Mouse (Mus musculus): Measurements from ENCODE around the gene Cenpm. TPM values are rescaled to one million over a fixed set of nuclear protein-coding genes. Genes with fewer than 3 reads are reported as not detected.

The Cenpm gene
- total and polyA plus RNA-seq, 3 experiments, result 0.93 to 11.0 (median 1.9) TPM

- no peak for DNase-seq
These were observed 51.9 kb downstream of the Cenpm start for GRCm38 (mm10) chr15:82192617-82193016.

- DNase-seq, result peak; percentile 28
These were observed 55.9 kb downstream of the Cenpm start for GRCm38 (mm10) chr15:82188481-82189240.

- no peak for DNase-seq
These were observed 56.6 kb downstream of the Cenpm start for GRCm38 (mm10) chr15:82187924-82188323.

GRCm38 (mm10) chr15:82187401-82187800 lies 57.1 kb downstream of the Cenpm start:
- no peak for DNase-seq

GRCm38 (mm10) chr15:82186931-82187330 lies 57.6 kb downstream of the Cenpm start:
- DNase-seq, result no peak

- no peak for DNase-seq
These were observed 58.4 kb downstream of the Cenpm start for GRCm38 (mm10) chr15:82186131-82186530.

GRCm38 (mm10) chr15:82185062-82185783 lies 59.3 kb downstream of the Cenpm start:
- DNase-seq, result no peak

GRCm38 (mm10) chr15:82184656-82185055 lies 59.9 kb downstream of the Cenpm start:
- no peak for DNase-seq

- DNase-seq, result no peak
These were observed 60.4 kb downstream of the Cenpm start for GRCm38 (mm10) chr15:82184183-82184582.

Small RNAs within 50 kb of the gene (microRNA-seq; reads per million reads assigned to microRNA genes)
- gene Mir33, result 21.3 to 31.8 reads per million in 2 experiments

Other genes with a start within 250 kb of the Cenpm start
- gene Desi1, start 210.9 kb downstream of the Cenpm start, total RNA-seq (2021), result 100 to 1,000 TPM in 1 of 2 experiments, 10 to 100 TPM in 1; 56.0 to 149 TPM
- gene Desi1, start 210.9 kb downstream of the Cenpm start, polyA plus RNA-seq (2012; rRNA removed), result 100.0 and 101 TPM in 2 replicates
- 10 to 100 TPM; 84.9 to 91.7 TPM for gene Snu13, start 197.2 kb downstream of the Cenpm start, total RNA-seq (2021)
- gene Snu13, start 197.2 kb downstream of the Cenpm start, polyA plus RNA-seq (2012; rRNA removed), result 61.5 and 68.6 TPM in 2 replicates
- not detected for gene 4930407I10Rik, start 185.6 kb downstream of the Cenpm start, total RNA-seq (2021)
- gene 4930407I10Rik, start 185.6 kb downstream of the Cenpm start, polyA plus RNA-seq (2012; rRNA removed), result not detected in 2 replicates
- gene Mei1, start 174.8 kb downstream of the Cenpm start, total RNA-seq (2021), result 1 to 10 TPM in 1 of 2 experiments, under 1 TPM in 1; 0.35 to 3.2 TPM
- not detected in 2 replicates for gene Mei1, start 174.8 kb downstream of the Cenpm start, polyA plus RNA-seq (2012; rRNA removed)
- gene Ccdc134, start 116.8 kb downstream of the Cenpm start, total RNA-seq (2021), result 1 to 10 TPM; 6.2 to 8.5 TPM
- gene Ccdc134, start 116.8 kb downstream of the Cenpm start, polyA plus RNA-seq (2012; rRNA removed), result 20.7 and 26.5 TPM in 2 replicates
- gene Srebf2, start 97.6 kb downstream of the Cenpm start, total RNA-seq (2021), result 100 to 1,000 TPM in 1 of 2 experiments, 10 to 100 TPM in 1; 93.2 to 101 TPM
- gene Srebf2, start 97.6 kb downstream of the Cenpm start, polyA plus RNA-seq (2012; rRNA removed), result 232 and 261 TPM in 2 replicates
- under 1 TPM in 1 of 2 experiments, not detected in 1; 0.69 TPM for gene Shisa8, start 31.9 kb downstream of the Cenpm start, total RNA-seq (2021)
- gene Shisa8, start 31.9 kb downstream of the Cenpm start, polyA plus RNA-seq (2012; rRNA removed), result 1.3 and 2.5 TPM in 2 replicates
- not detected for gene Tnfrsf13c, start 20.4 kb downstream of the Cenpm start, total RNA-seq (2021)
- 0.08 and 0.15 TPM in 2 replicates for gene Tnfrsf13c, start 20.4 kb downstream of the Cenpm start, polyA plus RNA-seq (2012; rRNA removed)
- under 1 TPM; 0.31 to 0.32 TPM for gene 1500009C09Rik, start 7.6 kb upstream of the Cenpm start, total RNA-seq (2021)
- 0.23 and 0.26 TPM in 2 replicates for gene 1500009C09Rik, start 7.6 kb upstream of the Cenpm start, polyA plus RNA-seq (2012; rRNA removed)
- 1 to 10 TPM; 2.9 to 4.7 TPM for gene Sept3, start 30.1 kb upstream of the Cenpm start, total RNA-seq (2021)
- 2.1 and 2.9 TPM in 2 replicates for gene Sept3, start 30.1 kb upstream of the Cenpm start, polyA plus RNA-seq (2012; rRNA removed)
- not detected for gene Wbp2nl, start 54.2 kb upstream of the Cenpm start, total RNA-seq (2021)
- gene Wbp2nl, start 54.2 kb upstream of the Cenpm start, polyA plus RNA-seq (2012; rRNA removed), result not detected in 2 replicates
- gene Naga, start 94.2 kb upstream of the Cenpm start, total RNA-seq (2021), result 10 to 100 TPM; 62.8 to 64.0 TPM
- gene Naga, start 94.2 kb upstream of the Cenpm start, polyA plus RNA-seq (2012; rRNA removed), result 136 and 165 TPM in 2 replicates
- 1 to 10 TPM in 1 of 2 experiments, under 1 TPM in 1; 0.40 to 1.1 TPM for gene Pheta2, start 94.2 kb upstream of the Cenpm start, total RNA-seq (2021)
- 0.44 and 0.55 TPM in 2 replicates for gene Pheta2, start 94.2 kb upstream of the Cenpm start, polyA plus RNA-seq (2012; rRNA removed)
- 100 to 1,000 TPM; 187 to 197 TPM for gene Smdt1, start 94.2 kb upstream of the Cenpm start, total RNA-seq (2021)
- gene Smdt1, start 94.2 kb upstream of the Cenpm start, polyA plus RNA-seq (2012; rRNA removed), result 190 and 213 TPM in 2 replicates
- gene Ndufa6, start 109.6 kb upstream of the Cenpm start, total RNA-seq (2021), result 100 to 1,000 TPM; 454 to 511 TPM
- 169 and 274 TPM in 2 replicates for gene Ndufa6, start 109.6 kb upstream of the Cenpm start, polyA plus RNA-seq (2012; rRNA removed)
- gene Cyp2d22, start 135.5 kb upstream of the Cenpm start, total RNA-seq (2021), result 10 to 100 TPM; 37.9 to 39.6 TPM
- 51.0 and 66.2 TPM in 2 replicates for gene Cyp2d22, start 135.5 kb upstream of the Cenpm start, polyA plus RNA-seq (2012; rRNA removed)
- under 1 TPM in 1 of 2 experiments, not detected in 1; 0.21 TPM for gene Cyp2d11, start 149.3 kb upstream of the Cenpm start, total RNA-seq (2021)
- not detected in 2 replicates for gene Cyp2d11, start 149.3 kb upstream of the Cenpm start, polyA plus RNA-seq (2012; rRNA removed)
- 1 to 10 TPM in 1 of 2 experiments, not detected in 1; 1.5 TPM for gene Cyp2d10, start 162.4 kb upstream of the Cenpm start, total RNA-seq (2021)
- 0.73 TPM in 1 of 2 replicates, not detected in the other for gene Cyp2d10, start 162.4 kb upstream of the Cenpm start, polyA plus RNA-seq (2012; rRNA removed)
- gene Cyp2d9, start 188.7 kb upstream of the Cenpm start, total RNA-seq (2021), result under 1 TPM; 0.69 to 0.78 TPM
- gene Cyp2d9, start 188.7 kb upstream of the Cenpm start, polyA plus RNA-seq (2012; rRNA removed), result not detected in 2 replicates